Mouse (Mus musculus) fibroblast of lung, adult 2 months (primary cell): Measurements from ENCODE around the gene Herc3.
"Not testable (repeated sequence)": the region's sequence is repeated elsewhere in the genome, so short reads cannot be mapped to it uniquely, and the experiment has no call there.

Source experiments
- DNase-seq: peaks from one replicate; pipeline ENCODE4 v3.0.0-alpha.2; 2011; ENCODE audit warnings: low read depth

Herc3 gene

GRCm38 (mm10) chr6:58831232-58832009, at the start of gene Herc3:
Herc3 (plus strand) TSS chr6:58831465.
- DNase-seq: no peak

GRCm38 (mm10) chr6:58801394-58801793, 29.9 kb upstream of the Herc3 start:
- no peak for DNase-seq

- no peak for DNase-seq
Observed at GRCm38 (mm10) chr6:58814381-58814780, 16.9 kb upstream of the Herc3 start.

- DNase-seq: not testable (repeated sequence)
Observed at GRCm38 (mm10) chr6:58817037-58817436, 14.2 kb upstream of the Herc3 start.

- no peak for DNase-seq
Observed at GRCm38 (mm10) chr6:58825619-58826018, 5.6 kb upstream of the Herc3 start.

- no peak for DNase-seq
Observed at GRCm38 (mm10) chr6:58826089-58826488, 5.2 kb upstream of the Herc3 start.

- peak; percentile 51 for DNase-seq
Observed at GRCm38 (mm10) chr6:58828582-58828981, 2.7 kb upstream of the Herc3 start.

- DNase-seq: no peak
Observed at GRCm38 (mm10) chr6:58830840-58831231, 429 bp upstream of the Herc3 start.

- no peak for DNase-seq
Observed at GRCm38 (mm10) chr6:58832591-58833018, 1.3 kb downstream of the Herc3 start.

GRCm38 (mm10) chr6:58834470-58834869, 3.2 kb downstream of the Herc3 start:
- no peak for DNase-seq

GRCm38 (mm10) chr6:58835591-58835990, 4.3 kb downstream of the Herc3 start:
- no peak for DNase-seq

- no peak for DNase-seq
Observed at GRCm38 (mm10) chr6:58836476-58836875, 5.2 kb downstream of the Herc3 start.

GRCm38 (mm10) chr6:58837917-58838316, 6.7 kb downstream of the Herc3 start:
- no peak for DNase-seq

GRCm38 (mm10) chr6:58841208-58841607, 9.9 kb downstream of the Herc3 start:
- no peak for DNase-seq

- DNase-seq: no peak
Observed at GRCm38 (mm10) chr6:58842186-58842585, 10.9 kb downstream of the Herc3 start.

GRCm38 (mm10) chr6:58843580-58843979, 12.3 kb downstream of the Herc3 start:
- DNase-seq: no peak

GRCm38 (mm10) chr6:58844188-58844822, 13.0 kb downstream of the Herc3 start:
- DNase-seq: no peak

GRCm38 (mm10) chr6:58846850-58847692, 15.8 kb downstream of the Herc3 start:
- no peak for DNase-seq

GRCm38 (mm10) chr6:58847836-58848235, 16.6 kb downstream of the Herc3 start:
- peak; percentile 96 for DNase-seq

GRCm38 (mm10) chr6:58849356-58849755, 18.1 kb downstream of the Herc3 start:
- DNase-seq: no peak

- no peak for DNase-seq
Observed at GRCm38 (mm10) chr6:58855676-58856367, 24.6 kb downstream of the Herc3 start.

GRCm38 (mm10) chr6:58856494-58856893, 25.2 kb downstream of the Herc3 start:
- no peak for DNase-seq
